Comparison of ENCODE assay signal across 8 mouse cellular contexts in genomic region chr1:165763635-165764372, GRCm38 (mm10). TPM values are rescaled to one million over a fixed set of nuclear protein-coding genes. Genes with fewer than 3 reads are reported as not detected.
DNase-seq lines count a peak whose midpoint lies in the region; ATAC-seq and TF ChIP-seq lines count a peak whose summit lies in the region.

Creg1 (plus strand) TSS chr1:165763746.

- no peak for TF ChIP-seq CTCF in ES-Bruce4 (IDR thresholded peaks at IDR 0.05; ENCODE audit: low read depth, low read length)
- TF ChIP-seq CTCF in lung, adult 2 months (IDR thresholded peaks at IDR 0.05; ENCODE audit: insufficient read depth, low read length): no peak

- no peak within 1 kb of the TSS for H3K27ac ChIP-seq in ES-Bruce4 (ENCODE audit: insufficient read depth, low read length)
- H3K27ac ChIP-seq in forebrain, embryonic 14.5 days (ENCODE audit: low read depth, low read length): no peak within 1 kb of the TSS

- H3K4me3 ChIP-seq in ES-Bruce4 (ENCODE audit: low read depth, low read length): peak within 1 kb of the TSS; percentile 74
- peak within 1 kb of the TSS; percentile 77 for H3K4me3 ChIP-seq in forebrain, embryonic 14.5 days (ENCODE audit: low read depth, low read length)
- peak within 1 kb of the TSS; percentile 71 for H3K4me3 ChIP-seq in lung, adult 2 months (replicated peaks; ENCODE audit: extremely low read depth, low read depth, low read length)

- H3K9me3 ChIP-seq in ES-Bruce4 (replicated peaks; ENCODE audit: control insufficient read depth, insufficient read depth, low read length, poor library complexity, severe bottlenecking): no peaks in the 10 kb centered on the region
- H3K9me3 ChIP-seq in forebrain, embryonic 14.5 days (replicated peaks; ENCODE audit: control insufficient read depth, low read length): no peaks in the 10 kb centered on the region

- H3K27me3 ChIP-seq in ES-Bruce4 (ENCODE audit: control insufficient read depth, insufficient read depth, low read length, poor library complexity, severe bottlenecking): peaks cover 3% of the 10 kb centered on the region; the same call in 1 of the 2 replicates
- H3K27me3 ChIP-seq in forebrain, embryonic 14.5 days (replicated peaks; ENCODE audit: control insufficient read depth, insufficient read depth, low read length): no peaks in the 10 kb centered on the region; the same call in 1 of the 2 replicates

- WGBS in forebrain, embryonic 14.5 days: under 1% methylated on average over 56 of the region's 57 CpGs
- under 1% methylated on average over 57 of the region's 57 CpGs for WGBS in lung, adult 2 months

- TF ChIP-seq POLR2A in ES-Bruce4 (IDR thresholded peaks at IDR 0.05; ENCODE audit: insufficient read depth, low read length): peak; percentile 82
- TF ChIP-seq POLR2A in lung, adult 2 months (IDR thresholded peaks at IDR 0.05; ENCODE audit: borderline replicate concordance, extremely low read depth, low read depth, low read length): peak; percentile 97

- TF ChIP-seq EP300 in ES-Bruce4 (IDR thresholded peaks at IDR 0.05; ENCODE audit: insufficient read depth, low read depth, low read length): 0 out of 2 replicates have a peak, but pooled peaks have one; percentile 19

- H3K9ac ChIP-seq in ES-Bruce4 (ENCODE audit: low read depth, poor library complexity, severe bottlenecking): peak within 1 kb of the TSS; percentile 46
- peak within 1 kb of the TSS; percentile 74 for H3K9ac ChIP-seq in forebrain, embryonic 14.5 days (ENCODE audit: low read length)

- peaks cover 2% of the 10 kb centered on the region for H3K4me1 ChIP-seq in ES-Bruce4 (ENCODE audit: control insufficient read depth, insufficient read depth, low read length)
- H3K4me1 ChIP-seq in forebrain, embryonic 14.5 days (ENCODE audit: control insufficient read depth, insufficient read depth, low read length): peaks cover 10% of the 10 kb centered on the region
- peaks cover 8% of the 10 kb centered on the region for H3K4me1 ChIP-seq in lung, adult 2 months (ENCODE audit: control insufficient read depth, insufficient read depth, low read length)

- peak; percentile 99 for ATAC-seq in cerebellum, adult (ENCODE audit: insufficient number of reproducible peaks, low FRiP score, low TSS enrichment)
- peak; percentile 100 for ATAC-seq in forebrain, embryonic 14.5 days
- ATAC-seq in neutrophil, adult 5-6 weeks (ENCODE audit: extremely low read depth, insufficient number of reproducible peaks, low FRiP score, poor library complexity, severe bottlenecking): peak; percentile 97

- peak; percentile 96 for DNase-seq in forebrain, embryonic 14.5 days (ENCODE audit: low spot score)
- DNase-seq in heart, postnatal 14 days: peak; percentile 92 to 94
- DNase-seq in layer of hippocampus, adult 18-20 months (ENCODE audit: low spot score in 2 of 2): peak; percentile 90 to 96
- DNase-seq in lung, adult 2 months: peak; percentile 94
- peak; percentile 92 to 93 for DNase-seq in thymus, adult 18-20 months

- intact Hi-C loops in heart, postnatal 14 days (cut with DNase I): loop anchor here (5.0 kb wide), 1 partner anchor 182 kb away; no protein-coding TSS in a partner anchor

- H3K4me2 ChIP-seq in forebrain, embryonic 14.5 days (ENCODE audit: low read length): peak within 1 kb of the TSS; percentile 95

- H3K36me3 ChIP-seq in ES-Bruce4 (ENCODE audit: control insufficient read depth, insufficient read depth, low read length, poor library complexity, severe bottlenecking): no peaks in the 10 kb centered on the region
- H3K36me3 ChIP-seq in forebrain, embryonic 14.5 days (ENCODE audit: control insufficient read depth, insufficient read depth, low read length): no peaks in the 10 kb centered on the region

RNA-seq across cellular contexts. Expression of gene Creg1, which starts in this region (rescaled TPM):
- polyA plus RNA-seq in ES-Bruce4 (2011; ENCODE audit: insufficient read depth, insufficient read length, low read depth, missing spikeins): 18.4 and 27.0 TPM in 2 replicates
- 26.0 and 28.8 TPM in 2 replicates for polyA plus RNA-seq in forebrain, embryonic 14.5 days (2014; fragmentation: Nextera tagmentation; extraction: Ambion mirVana)
- 10 to 100 TPM; 43.5 to 52.3 TPM for total RNA-seq in heart, postnatal 14 days (2021)
- 10 to 100 TPM; 25.6 to 28.8 TPM for total RNA-seq in layer of hippocampus, adult 18-20 months (2021)
- 91.8 and 94.8 TPM in 2 replicates for polyA plus RNA-seq in lung, adult 2 months (2012; rRNA removed)
- total RNA-seq in neutrophil, adult 5-6 weeks (2017): 78.8 and 92.3 TPM in 2 replicates
